In genomic region chr5:53304936-53305335, GRCm38 (mm10) we compare ENCODE assay signal across 17 mouse cellular contexts.
"Had no signal": no experiment of that assay in that cellular context is flagged by ENCODE, and none has a peak within 500 bp of the region (broad histone marks: within the 10 kb centered on the region; RNA-seq: fewer than 3 reads in every experiment).

No protein-coding gene starts in this region.

- H3K27ac ChIP-seq: liver, embryonic 15.5 days; lung, embryonic 15.5 days; macrophage; midbrain, embryonic 13.5 days; midbrain, embryonic 15.5 days; neural tube, embryonic 12.5 days; stomach, embryonic 15.5 days; stomach, postnatal 0 days had no signal

- DNase-seq: liver, postnatal 0 days; lung, adult 2 months; lung, postnatal 14 days; lung, postnatal 36 days; right cerebral cortex, postnatal 25 days; thymus, adult 2 months; thymus, postnatal 25 days; thymus, postnatal 4 days had no signal

- H3K4me3 ChIP-seq: liver, embryonic 15.5 days; lung, embryonic 15.5 days; megakaryocyte, embryonic 14.5 days; midbrain, embryonic 13.5 days; midbrain, embryonic 15.5 days; neural tube, embryonic 12.5 days; stomach, embryonic 15.5 days had no signal
